Mouse (Mus musculus) hindbrain, embryonic 14.5 days (tissue): ENCODE results near the gene Atad1. TPM values are rescaled to one million over a fixed set of nuclear protein-coding genes. Genes with fewer than 3 reads are reported as not detected.
"Not testable (repeated sequence)": the region's sequence is repeated elsewhere in the genome, so short reads cannot be mapped to it uniquely, and the experiment has no call there.

Source experiments
- ATAC-seq: fragments of 200-750 bp; cut with Nextera tagmentation; 2 replicates; pipeline ENCODE4 v1.8.0; 2017; ENCODE audit warnings: moderate number of reproducible peaks, mild to moderate bottlenecking, moderate TSS enrichment, moderate library complexity; ENCODE audit not compliant: low FRiP score
- DNase-seq: peaks from one replicate; pipeline ENCODE4 v3.0.0-alpha.2; 2015; ENCODE audit warnings: low spot score
- H3K27ac ChIP-seq: fragments of 300-500 bp; sonication (generic); 2 replicates; pipeline ENCODE4 v1.5.1; 2014; ENCODE audit warnings: mild to moderate bottlenecking, moderate library complexity
- H3K27me3 ChIP-seq: fragments of 300-500 bp; sonication (generic); 2 replicates; pipeline ENCODE4 v1.6.1; 2014; ENCODE audit warnings: mild to moderate bottlenecking, low read length, mixed read lengths; ENCODE audit not compliant: control insufficient read depth, insufficient read depth
- H3K36me3 ChIP-seq: fragments of 300-500 bp; sonication (generic); replicated peaks from 2 replicates; pipeline ENCODE4 v1.6.1; 2014; ENCODE audit not compliant: control insufficient read depth, insufficient read depth
- H3K4me1 ChIP-seq: fragments of 300-500 bp; sonication (generic); replicated peaks from 2 replicates; pipeline ENCODE4 v1.6.1; 2014; ENCODE audit warnings: antibody characterized with exemption, low read length, mixed read lengths; ENCODE audit not compliant: control insufficient read depth, insufficient read depth
- H3K4me2 ChIP-seq: fragments of 300-500 bp; sonication (generic); replicated peaks from 2 replicates; pipeline ENCODE4 v1.6.1; 2014; ENCODE audit warnings: mild to moderate bottlenecking, moderate library complexity
- H3K4me3 ChIP-seq: fragments of 300-500 bp; sonication (generic); replicated peaks from 2 replicates; pipeline ENCODE4 v1.5.1; 2014; ENCODE audit warnings: mild to moderate bottlenecking, low read length
- H3K9ac ChIP-seq: fragments of 300-500 bp; sonication (generic); 2 replicates; pipeline ENCODE4 v1.6.1; 2014
- H3K9me3 ChIP-seq: fragments of 300-500 bp; sonication (generic); 2 replicates; pipeline ENCODE4 v1.6.1; 2016; ENCODE audit warnings: low read length; ENCODE audit not compliant: control insufficient read depth
- WGBS: fragments of 180-500 bp; shearing (Covaris S2); extraction: QIAGEN DNeasy Blood & Tissue Kit; methylation state at CpG from one replicate; pipeline ENCODE4 v1.1.7; 2014; 5-methylcytosine and 5-hydroxymethylcytosine counted together
- polyA plus RNA-seq: library from polyadenylated mRNA; unstranded; fragments of >200 nt; fragmentation: Nextera tagmentation; extraction: Ambion mirVana; gene quantifications from 2 replicates; pipeline ENCODE4 v1.2.1, GENCODE M21; 2014

Atad1 gene
- 128 and 144 TPM in 2 replicates for polyA plus RNA-seq

DNA sequence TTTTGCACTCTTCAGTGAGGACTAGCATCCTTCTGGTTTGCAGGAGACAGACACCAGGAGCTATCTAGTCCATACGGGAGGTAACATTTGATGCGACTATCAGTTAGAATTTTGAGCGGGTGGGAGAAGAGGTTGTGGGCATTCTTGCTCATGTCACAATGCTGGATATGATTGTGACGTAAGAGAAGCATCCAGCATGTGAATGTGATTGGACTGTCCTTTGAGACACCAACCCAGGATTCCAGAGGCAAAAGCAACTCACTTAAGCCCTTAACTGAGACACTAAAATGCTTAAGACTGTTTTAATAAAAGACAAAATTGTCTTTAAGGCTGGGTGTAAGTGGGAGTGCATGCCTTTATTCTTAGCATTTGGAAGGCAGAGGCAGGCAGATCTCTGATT is at the start of gene Atad1:
Gene Atad1 (minus strand): TSS at position 101 of the 400 bp plus-strand sequence.
- ATAC-seq (no peak), DNase-seq (no peak)
- Histone ChIP-seq H3K27me3 (no peaks in the 10 kb centered on the region), H3K36me3 (no peaks in the 10 kb centered on the region), H3K4me2 (no peak within 1 kb of the TSS), H3K27ac (no peak within 1 kb of the TSS), H3K4me3 (no peak within 1 kb of the TSS), H3K4me1 (no peaks in the 10 kb centered on the region), H3K9ac (no peak within 1 kb of the TSS), H3K9me3 (no peaks in the 10 kb centered on the region)
- WGBS, result 94% methylated on average over 4 of the region's 4 CpGs

- H3K27ac ChIP-seq, H3K4me2 ChIP-seq, H3K9ac ChIP-seq, H3K9me3 ChIP-seq, ATAC-seq, DNase-seq, H3K27me3 ChIP-seq, H3K36me3 ChIP-seq, H3K4me3 ChIP-seq: not testable (repeated sequence)
- H3K4me1 ChIP-seq, result peaks cover 13% of the 10 kb centered on the region
- 94% methylated on average over 3 of the region's 3 CpGs for WGBS
Observed at GRCm38 (mm10) chr19:32788016-32788415, 48.4 kb upstream of the Atad1 start.

DNA sequence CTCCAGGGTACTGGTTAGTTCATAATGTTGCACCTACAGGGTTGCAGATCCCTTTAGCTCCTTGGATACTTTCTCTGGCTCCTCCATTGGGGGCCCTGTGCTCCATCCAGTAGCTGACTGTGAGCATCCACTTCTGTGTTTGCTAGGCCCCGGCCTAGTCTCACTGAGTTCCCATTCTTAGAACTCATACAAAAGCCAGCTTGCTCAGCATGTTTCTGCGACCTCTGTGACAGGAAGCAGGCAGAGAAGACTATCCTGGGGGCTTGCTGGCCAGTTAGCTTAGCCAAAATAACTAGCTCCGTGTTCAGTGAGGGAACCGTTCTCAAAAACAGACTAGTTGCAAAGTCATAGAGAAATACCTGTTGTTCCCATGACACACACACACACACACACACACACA is 47.8 kb upstream of the Atad1 start:
- H3K4me3 ChIP-seq, ATAC-seq, H3K9ac ChIP-seq, H3K4me2 ChIP-seq, H3K4me1 ChIP-seq, DNase-seq, H3K27ac ChIP-seq, H3K9me3 ChIP-seq, H3K36me3 ChIP-seq, H3K27me3 ChIP-seq: not testable (repeated sequence)
- 38% methylated on average over 4 of the region's 4 CpGs for WGBS

DNA sequence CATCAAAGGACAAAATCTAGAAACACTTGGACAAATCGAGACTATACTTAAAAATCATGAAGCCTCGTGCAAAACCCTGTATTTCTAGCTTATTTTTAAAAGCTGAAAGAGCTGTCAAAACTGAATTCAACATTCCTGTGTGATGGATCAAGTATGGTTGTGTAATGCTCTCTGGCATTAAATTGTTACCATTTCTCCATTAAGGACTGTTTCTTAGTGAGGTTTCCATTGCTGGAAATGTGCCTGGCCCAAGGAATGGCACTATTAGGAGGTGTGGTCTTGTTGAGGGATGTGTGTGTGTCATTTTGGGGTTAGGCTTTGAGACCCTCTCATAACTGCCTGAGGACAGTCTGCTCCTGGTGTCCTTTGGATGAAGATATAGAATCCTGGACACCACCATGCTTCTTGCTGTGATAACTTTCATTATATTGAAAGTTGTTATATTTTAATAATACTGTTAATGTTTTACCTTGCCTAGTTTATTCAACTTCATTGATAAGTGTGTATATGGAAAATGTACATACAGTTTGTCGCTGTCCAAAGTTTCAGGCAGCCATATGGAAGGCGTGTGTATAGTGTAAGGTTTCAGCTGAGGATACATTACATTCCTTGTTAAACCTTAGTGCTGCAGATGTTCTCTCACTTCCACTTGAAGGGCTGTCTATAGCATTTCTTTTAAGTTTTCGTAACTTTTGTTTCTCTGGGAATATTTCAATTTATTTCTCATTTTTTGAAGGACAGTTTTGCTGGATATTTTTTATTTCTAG is 41.9 kb upstream of the Atad1 start:
- Histone ChIP-seq H3K27ac (no peak overlapping the region), H3K4me2 (no peak overlapping the region), H3K36me3 (no peaks in the 10 kb centered on the region), H3K27me3 (no peaks in the 10 kb centered on the region), H3K9me3 (no peaks in the 10 kb centered on the region), H3K4me3 (no peak overlapping the region), H3K4me1 (0 out of 2 replicates have a peak, but pooled peaks cover 6% of the 10 kb centered on the region), H3K9ac (no peak overlapping the region)
- 97% methylated on average over 5 of the region's 5 CpGs for WGBS
- no peak for ATAC-seq
- DNase-seq, result no peak

GRCm38 (mm10) chr19:32779131-32779530 is 39.5 kb upstream of the Atad1 start:
- DNase-seq, result no peak
- no peak overlapping the region for H3K4me2 ChIP-seq
- H3K9me3 ChIP-seq, result no peaks in the 10 kb centered on the region
- H3K27ac ChIP-seq, result no peak overlapping the region
- no peak overlapping the region for H3K4me3 ChIP-seq
- no peak overlapping the region for H3K9ac ChIP-seq
- H3K4me1 ChIP-seq, result 0 out of 2 replicates have a peak, but pooled peaks cover 9% of the 10 kb centered on the region
- H3K36me3 ChIP-seq, result no peaks in the 10 kb centered on the region
- 75% methylated on average over 3 of the region's 3 CpGs for WGBS
- no peaks in the 10 kb centered on the region for H3K27me3 ChIP-seq
- ATAC-seq, result no peak

DNA sequence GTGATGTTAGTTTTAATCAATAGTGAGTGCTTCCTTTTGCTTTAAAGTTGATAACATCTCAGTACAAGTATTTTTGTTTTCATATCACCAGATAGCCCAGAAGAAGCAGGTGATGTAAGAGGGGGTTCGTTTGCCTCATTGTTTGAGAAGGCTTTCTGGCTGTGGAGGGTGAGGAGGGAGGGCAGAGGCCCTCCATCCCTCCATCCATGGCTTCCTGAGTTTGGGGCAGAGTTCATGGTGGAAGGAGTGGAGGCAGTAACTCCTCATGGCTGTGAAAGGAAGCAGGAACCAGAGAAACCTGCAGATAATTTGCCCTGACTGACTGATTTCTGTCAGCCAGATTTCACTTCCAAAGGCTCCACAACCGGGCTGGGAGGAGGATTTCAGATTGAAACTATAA is 38.8 kb upstream of the Atad1 start:
- Histone ChIP-seq H3K4me2 (no peak overlapping the region), H3K4me1 (0 out of 2 replicates have a peak, but pooled peaks cover 9% of the 10 kb centered on the region), H3K36me3 (no peaks in the 10 kb centered on the region), H3K4me3 (no peak overlapping the region), H3K9me3 (no peaks in the 10 kb centered on the region), H3K27me3 (no peaks in the 10 kb centered on the region), H3K27ac (no peak overlapping the region), H3K9ac (no peak overlapping the region)
- ATAC-seq (no peak), DNase-seq (no peak)
- 62% methylated on average over 2 of the region's 2 CpGs for WGBS

GRCm38 (mm10) chr19:32762493-32762892 is 22.9 kb upstream of the Atad1 start:
- peaks cover 44% of the 10 kb centered on the region for H3K4me1 ChIP-seq
- DNase-seq, result no peak

GRCm38 (mm10) chr19:32761162-32761561 is 21.6 kb upstream of the Atad1 start:
- ATAC-seq (no peak), DNase-seq (no peak)
- H3K27me3 ChIP-seq, result no peaks in the 10 kb centered on the region
- H3K4me3 ChIP-seq, result peak overlapping the region; percentile 92
- H3K4me2 ChIP-seq, result peak overlapping the region; percentile 99
- peaks cover 42% of the 10 kb centered on the region for H3K4me1 ChIP-seq
- WGBS, result 51% methylated on average over 4 of the region's 4 CpGs
- H3K9me3 ChIP-seq, result no peaks in the 10 kb centered on the region
- no peak overlapping the region for H3K27ac ChIP-seq
- H3K9ac ChIP-seq, result no peak overlapping the region
- H3K36me3 ChIP-seq, result 0 out of 2 replicates have a peak, but pooled peaks cover under 1% of the 10 kb centered on the region

More at GRCm38 (mm10) chr19:32762493-32762892, 22.9 kb upstream of the Atad1 start:
- Histone ChIP-seq H3K9me3 (no peaks in the 10 kb centered on the region), H3K27ac (no peak overlapping the region), H3K27me3 (no peaks in the 10 kb centered on the region), H3K9ac (no peak overlapping the region), H3K4me3 (no peak overlapping the region), H3K36me3 (0 out of 2 replicates have a peak, but pooled peaks cover 8% of the 10 kb centered on the region), H3K4me2 (peak overlapping the region; percentile 4)
- WGBS, result 87% methylated on average over 4 of the region's 4 CpGs
- ATAC-seq, result no peak

- Histone ChIP-seq H3K27ac (no peak overlapping the region), H3K4me1 (peaks cover 38% of the 10 kb centered on the region), H3K36me3 (no peaks in the 10 kb centered on the region), H3K9ac (peak overlapping the region; percentile 56), H3K27me3 (no peaks in the 10 kb centered on the region), H3K4me2 (peak overlapping the region; percentile 99), H3K4me3 (peak overlapping the region; percentile 92), H3K9me3 (no peaks in the 10 kb centered on the region)
- DNase-seq, result no peak
- 25% methylated on average over 6 of the region's 6 CpGs for WGBS
- no peak for ATAC-seq
Observed at GRCm38 (mm10) chr19:32760499-32760898, 20.9 kb upstream of the Atad1 start.
